Mouse (Mus musculus) embryo, embryonic 10 days (tissue): ENCODE measurements around the gene Btbd35f4.
"Not testable (repeated sequence)": the region's sequence is repeated elsewhere in the genome, so short reads cannot be mapped to it uniquely, and the experiment has no call there.

Experiments used
- DNase-seq: peaks from one replicate; pipeline ENCODE4 v3.0.0-alpha.2; 2015; ENCODE audit warnings: low spot score

Gene Btbd35f4

DNA sequence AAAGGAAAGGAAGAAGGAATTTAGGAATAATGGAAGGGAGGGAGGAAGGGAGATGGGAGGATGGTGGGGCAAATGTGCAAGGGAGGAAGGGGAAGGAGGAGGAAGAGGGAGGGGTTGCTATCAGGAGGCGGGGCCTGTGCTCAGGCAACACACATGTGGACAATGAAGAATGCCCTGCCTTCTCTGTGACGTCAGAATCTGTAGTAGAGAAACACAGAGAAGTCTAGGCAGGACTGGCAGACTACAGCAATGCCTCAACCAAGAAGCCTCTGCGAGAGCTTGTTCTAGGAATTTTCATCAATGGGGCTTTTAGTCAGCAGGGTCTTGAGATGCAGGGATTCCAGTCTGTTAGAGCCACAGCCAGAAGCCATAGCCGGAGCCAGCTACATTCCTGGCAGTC is at the start of gene Btbd35f4:
Btbd35f4 (plus strand) TSS at position 301 of the 400 bp plus-strand sequence.
- not testable (repeated sequence) for DNase-seq

DNA sequence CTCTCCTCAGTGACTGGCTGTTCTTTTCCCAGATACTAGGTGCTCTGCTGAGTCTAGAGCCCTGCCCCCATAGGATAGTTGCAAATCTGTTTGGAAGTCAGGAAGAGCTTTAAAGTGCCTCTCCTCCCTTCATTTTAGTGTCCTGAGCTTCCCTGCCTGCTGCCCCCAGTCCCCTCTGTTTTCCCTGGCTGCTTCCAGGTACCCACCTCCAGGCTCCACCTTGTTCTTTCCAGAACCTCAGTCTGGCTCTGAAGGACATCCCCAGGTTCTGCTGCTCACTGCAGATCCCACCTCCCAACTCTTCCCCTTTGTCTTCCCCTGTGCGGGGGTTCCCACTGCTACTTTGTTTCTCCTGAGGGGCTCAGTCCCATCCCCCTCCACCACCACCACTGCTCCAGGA is 39.7 kb downstream of the Btbd35f4 start:
- DNase-seq, result not testable (repeated sequence)
